Mouse (Mus musculus) granulocyte monocyte progenitor cell, adult 5-6 weeks (primary cell): Measurements from ENCODE around the gene Il1f8. TPM values are rescaled to one million over a fixed set of nuclear protein-coding genes. Genes with fewer than 3 reads are reported as not detected.
A peak's percentile ranks its signal among the peaks of the same experiment; 100 is the strongest.
"Not testable (repeated sequence)": the region's sequence is repeated elsewhere in the genome, so short reads cannot be mapped to it uniquely, and the experiment has no call there.

ENCODE experiments used
- ATAC-seq: replicated peaks from 2 replicates; pipeline ENCODE4 v1.8.0; 2016; ENCODE audit warnings: mild to moderate bottlenecking, moderate TSS enrichment, inconsistent platforms; ENCODE audit not compliant: poor library complexity, severe bottlenecking
- total RNA-seq, 2 experiments: library from RNA; stranded (forward) in 1 of 2; stranded (reverse) in 1 of 2; fragments of 200-712, 200-1000 nt in 1 of 2; fragments of >200 nt in 1 of 2; fragmentation: Nextera tagmentation in 1 of 2; gene quantifications; 2 replicates each; pipeline ENCODE4 v1.2.3; 2014 to 2017

The Il1f8 gene
- total RNA-seq (2014; fragmentation: Nextera tagmentation) (not detected in 2 replicates), total RNA-seq (2017) (not detected in 2 replicates)

- no peak for ATAC-seq
Observed at GRCm38 (mm10) chr2:24152861-24153260, at the start of gene Il1f8. Il1f8 (plus strand) TSS chr2:24153161.

- peak; percentile 95 for ATAC-seq
Observed at GRCm38 (mm10) chr2:24103619-24104289, 49.2 kb upstream of the Il1f8 start.

GRCm38 (mm10) chr2:24109085-24109484 is 43.9 kb upstream of the Il1f8 start:
- no peak for ATAC-seq

- ATAC-seq, result peak; percentile 75
Observed at GRCm38 (mm10) chr2:24134373-24134772, 18.6 kb upstream of the Il1f8 start.

GRCm38 (mm10) chr2:24181683-24182331 is 28.8 kb downstream of the Il1f8 start:
- ATAC-seq, result peak; percentile 90

DNA sequence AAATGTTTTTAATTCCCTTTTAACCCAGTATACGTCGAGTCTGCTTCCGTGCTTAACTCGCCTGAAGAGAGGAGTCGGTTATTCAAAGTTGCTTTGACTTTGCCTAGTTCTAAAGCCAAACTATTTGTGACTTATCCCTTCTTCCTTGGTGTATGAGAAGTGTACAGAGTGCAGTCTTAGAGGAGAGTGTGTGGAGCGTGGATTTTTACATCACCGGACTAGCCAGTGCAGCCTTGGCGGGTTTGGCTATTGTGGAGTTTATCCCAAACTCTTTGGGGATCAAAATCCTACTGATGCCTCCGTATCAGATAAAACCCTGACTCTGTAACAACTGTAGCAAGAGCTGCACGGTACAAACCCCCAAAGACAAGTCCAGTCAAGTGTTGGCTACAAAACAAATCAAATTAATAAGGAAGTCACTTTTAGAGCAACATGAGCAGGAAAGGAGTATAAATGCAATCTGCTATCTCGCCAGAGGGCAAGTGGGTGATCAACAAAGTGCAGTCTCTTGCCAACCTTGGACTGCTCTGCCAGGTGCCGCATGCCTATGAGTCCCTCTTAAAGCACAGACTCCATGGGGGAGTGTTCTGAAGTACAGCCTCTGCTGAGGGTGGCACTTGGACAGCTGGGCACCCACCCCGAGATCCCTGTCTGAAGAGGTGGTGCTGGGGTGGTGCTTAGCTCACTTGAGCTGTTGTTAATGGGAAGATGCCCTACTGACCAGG is 29.6 kb downstream of the Il1f8 start:
- ATAC-seq, result peak; percentile 30; the same call in 1 of the 2 replicates

- not testable (repeated sequence) for ATAC-seq
Observed at GRCm38 (mm10) chr2:24184092-24184491, 31.1 kb downstream of the Il1f8 start.

GRCm38 (mm10) chr2:24186176-24186575 is 33.2 kb downstream of the Il1f8 start, which contains the start of gene Il1f9:
Il1f9 (plus strand) TSS chr2:24186476.
- ATAC-seq, result peak; percentile 18; the same call in 1 of the 2 replicates

GRCm38 (mm10) chr2:24187585-24187984 is 34.6 kb downstream of the Il1f8 start:
- peak; percentile 83 for ATAC-seq

DNA sequence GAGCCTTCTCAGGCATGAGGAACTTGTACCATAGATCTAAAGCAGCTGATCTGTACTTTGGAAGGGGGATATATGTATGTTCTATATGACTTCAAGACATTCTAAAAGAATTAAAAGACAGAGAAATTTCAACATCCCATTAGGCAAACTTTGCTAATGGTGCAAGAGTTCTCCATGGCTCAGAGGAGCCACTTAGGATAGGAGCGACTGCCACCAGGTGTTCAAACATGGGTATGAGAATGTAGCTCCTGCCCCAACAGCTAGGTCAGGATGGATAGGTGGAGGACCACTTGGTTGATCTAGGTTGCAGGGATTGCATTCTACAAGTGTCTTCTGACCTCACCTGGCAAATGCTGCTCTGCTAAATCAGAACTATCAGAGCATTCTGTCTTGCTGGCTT is 35.2 kb downstream of the Il1f8 start:
- peak; percentile 74 for ATAC-seq

Other genes starting within 250 kb of the Il1f8 start
- 15.4 and 20.4 TPM in 2 replicates for gene Hnmt, start 103.8 kb upstream of the Il1f8 start, total RNA-seq (2014; fragmentation: Nextera tagmentation)
- gene Hnmt, start 103.8 kb upstream of the Il1f8 start, total RNA-seq (2017), result 57.9 and 76.9 TPM in 2 replicates
- gene Tbpl2, start 56.6 kb upstream of the Il1f8 start, total RNA-seq (2014; fragmentation: Nextera tagmentation), result not detected in 2 replicates
- not detected in 2 replicates for gene Tbpl2, start 56.6 kb upstream of the Il1f8 start, total RNA-seq (2017)
- gene Il1f9, start 33.3 kb downstream of the Il1f8 start, total RNA-seq (2014; fragmentation: Nextera tagmentation), result 2.5 TPM in 1 of 2 replicates, not detected in the other
- gene Il1f9, start 33.3 kb downstream of the Il1f8 start, total RNA-seq (2017), result 2.0 and 2.3 TPM in 2 replicates
- not detected in 2 replicates for gene Il1f6, start 62.3 kb downstream of the Il1f8 start, total RNA-seq (2014; fragmentation: Nextera tagmentation)
- not detected in 2 replicates for gene Il1f6, start 62.3 kb downstream of the Il1f8 start, total RNA-seq (2017)
- gene Il1f5, start 123.8 kb downstream of the Il1f8 start, total RNA-seq (2014; fragmentation: Nextera tagmentation), result not detected in 2 replicates
- gene Il1f5, start 123.8 kb downstream of the Il1f8 start, total RNA-seq (2017), result not detected in 2 replicates
- not detected in 2 replicates for gene Il1f10, start 138.0 kb downstream of the Il1f8 start, total RNA-seq (2014; fragmentation: Nextera tagmentation)
- gene Il1f10, start 138.0 kb downstream of the Il1f8 start, total RNA-seq (2017), result not detected in 2 replicates
- 4.2 TPM in 1 of 2 replicates, not detected in the other for gene Il1rn, start 183.7 kb downstream of the Il1f8 start, total RNA-seq (2014; fragmentation: Nextera tagmentation)
- 0.43 and 1.0 TPM in 2 replicates for gene Il1rn, start 183.7 kb downstream of the Il1f8 start, total RNA-seq (2017)
- 76.9 and 91.0 TPM in 2 replicates for gene Psd4, start 214.4 kb downstream of the Il1f8 start, total RNA-seq (2014; fragmentation: Nextera tagmentation)
- gene Psd4, start 214.4 kb downstream of the Il1f8 start, total RNA-seq (2017), result 62.4 and 64.6 TPM in 2 replicates